Mouse (Mus musculus) activated CD4-positive, CD25-positive, alpha-beta regulatory T cell, adult 9 weeks (primary cell): ENCODE results near the gene Shpk. TPM values are rescaled to one million over a fixed set of nuclear protein-coding genes. Genes with fewer than 3 reads are reported as not detected.

Source experiments
- polyA plus RNA-seq: library from polyadenylated mRNA; unstranded; fragments of 100-300 nt; shearing (Covaris generic); gene quantifications from one replicate; pipeline ENCODE4 v1.2.1, GENCODE M21; 2017

Gene Shpk
- polyA plus RNA-seq, result 7.7 TPM

GRCm38 (mm10) chr11:73199230-73199712 lies at the start of gene Shpk:
TSS of gene Shpk (plus strand) at chr11:73199460.

GRCm38 (mm10) chr11:73159957-73160810 lies 39.1 kb upstream of the Shpk start, which contains the start of gene P2rx5:
TSS of gene P2rx5 (plus strand) at chr11:73160421.

GRCm38 (mm10) chr11:73176608-73177508 lies 22.4 kb upstream of the Shpk start, which contains the start of the genes Emc6 and Tax1bp3:
TSS of gene Emc6 (minus strand) at chr11:73177037.
TSS of gene Tax1bp3 (plus strand) at chr11:73177083.

GRCm38 (mm10) chr11:73198603-73199229 lies 544 bp upstream of the Shpk start, which contains the start of gene Ctns:
TSS of gene Ctns (minus strand) at chr11:73199042.

GRCm38 (mm10) chr11:73233992-73234391 lies 34.7 kb downstream of the Shpk start, which contains the start of gene Trpv1:
TSS of gene Trpv1 (plus strand) at chr11:73234292.

GRCm38 (mm10) chr11:73267267-73267666 lies 68.0 kb downstream of the Shpk start, which contains the start of gene Trpv3:
TSS of gene Trpv3 (plus strand) at chr11:73267388.

Other genes with a start within 250 kb of the Shpk start
- 271 TPM for gene Atp2a3, start 238.3 kb upstream of the Shpk start, polyA plus RNA-seq
- gene P2rx1, start 200.4 kb upstream of the Shpk start, polyA plus RNA-seq, result not detected
- 10.0 TPM for gene Camkk1, start 180.5 kb upstream of the Shpk start, polyA plus RNA-seq
- 19.3 TPM for gene Ncbp3, start 151.7 kb upstream of the Shpk start, polyA plus RNA-seq
- gene Itgae, start 108.9 kb upstream of the Shpk start, polyA plus RNA-seq, result 82.4 TPM
- 8.2 TPM for gene Haspin, start 61.2 kb upstream of the Shpk start, polyA plus RNA-seq
- gene P2rx5, start 39.0 kb upstream of the Shpk start, polyA plus RNA-seq, result 0.11 TPM
- 50.3 TPM for gene Emc6, start 22.4 kb upstream of the Shpk start, polyA plus RNA-seq
- 30.7 TPM for gene Tax1bp3, start 22.4 kb upstream of the Shpk start, polyA plus RNA-seq
- 14.2 TPM for gene Ctns, start 418 bp upstream of the Shpk start, polyA plus RNA-seq
- not detected for gene Trpv1, start 34.8 kb downstream of the Shpk start, polyA plus RNA-seq
- not detected for gene Trpv3, start 67.9 kb downstream of the Shpk start, polyA plus RNA-seq
- gene Aspa, start 130.1 kb downstream of the Shpk start, polyA plus RNA-seq, result not detected
- not detected for gene Gm49340, start 130.3 kb downstream of the Shpk start, polyA plus RNA-seq
- not detected for gene Spata22, start 130.3 kb downstream of the Shpk start, polyA plus RNA-seq
- not detected for gene Olfr20, start 151.3 kb downstream of the Shpk start, polyA plus RNA-seq
- gene Olfr376, start 171.8 kb downstream of the Shpk start, polyA plus RNA-seq, result not detected
- gene Olfr1, start 200.2 kb downstream of the Shpk start, polyA plus RNA-seq, result not detected
- gene Olfr378, start 229.0 kb downstream of the Shpk start, polyA plus RNA-seq, result not detected